Mouse (Mus musculus): ENCODE results near the gene Psme2.

The Psme2 gene

DNA sequence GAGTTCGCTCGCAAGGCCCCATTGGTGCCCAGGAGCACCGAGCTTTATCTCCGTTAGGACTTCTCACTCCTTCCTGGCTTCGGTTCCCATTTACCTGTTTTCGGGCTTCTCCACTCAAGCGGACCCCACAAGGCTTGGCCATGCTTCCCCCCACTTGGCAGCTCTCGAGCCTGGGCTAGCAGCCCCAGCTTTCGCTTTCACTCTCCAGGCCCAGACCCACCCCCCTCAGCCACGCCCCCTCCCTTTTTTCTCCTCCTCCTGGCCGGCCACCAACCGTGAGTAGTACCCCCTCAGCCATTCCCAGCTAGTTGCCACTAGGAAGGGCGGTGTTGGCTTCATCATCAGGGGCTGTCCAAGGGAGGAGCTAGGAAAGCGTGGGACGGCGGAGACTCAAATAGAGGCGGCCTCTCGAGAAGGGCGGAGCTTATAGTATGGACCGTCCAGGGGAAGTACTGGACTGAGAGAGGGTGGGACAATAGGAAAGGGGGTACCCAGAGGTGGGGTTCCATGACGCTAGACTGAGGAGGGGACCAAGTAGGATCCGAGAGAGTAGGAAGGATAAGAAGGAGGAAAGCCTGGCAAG, at the start of gene Psme2:
Gene Psme2 (minus strand): TSS at position 366 of the 583 bp plus-strand sequence.
- DNase-seq = peak; percentile 86

DNA sequence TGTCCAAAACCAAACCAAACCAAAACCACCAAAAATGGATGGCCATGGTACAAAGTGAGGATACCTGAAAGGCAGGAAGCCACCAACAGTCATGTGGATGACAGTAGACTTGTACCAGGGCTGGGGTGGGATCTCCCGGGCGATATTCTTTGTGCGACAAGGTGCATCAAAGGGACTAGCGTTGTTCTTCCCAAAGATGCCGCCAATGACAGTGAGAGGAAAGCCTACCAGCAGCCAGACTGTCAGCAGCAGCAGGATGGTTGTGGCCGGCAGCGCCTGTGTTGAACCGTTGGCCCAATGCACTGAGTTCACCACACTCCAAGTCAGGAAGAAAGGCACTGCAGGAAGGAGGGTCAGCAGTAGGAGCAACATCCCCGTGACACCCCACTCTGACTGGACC, 46.9 kb upstream of the Psme2 start, which contains the start of gene Gm49378:
Gene Gm49378 (minus strand): TSS at position 101 of the 400 bp plus-strand sequence.
- DNase-seq = no peak

DNA sequence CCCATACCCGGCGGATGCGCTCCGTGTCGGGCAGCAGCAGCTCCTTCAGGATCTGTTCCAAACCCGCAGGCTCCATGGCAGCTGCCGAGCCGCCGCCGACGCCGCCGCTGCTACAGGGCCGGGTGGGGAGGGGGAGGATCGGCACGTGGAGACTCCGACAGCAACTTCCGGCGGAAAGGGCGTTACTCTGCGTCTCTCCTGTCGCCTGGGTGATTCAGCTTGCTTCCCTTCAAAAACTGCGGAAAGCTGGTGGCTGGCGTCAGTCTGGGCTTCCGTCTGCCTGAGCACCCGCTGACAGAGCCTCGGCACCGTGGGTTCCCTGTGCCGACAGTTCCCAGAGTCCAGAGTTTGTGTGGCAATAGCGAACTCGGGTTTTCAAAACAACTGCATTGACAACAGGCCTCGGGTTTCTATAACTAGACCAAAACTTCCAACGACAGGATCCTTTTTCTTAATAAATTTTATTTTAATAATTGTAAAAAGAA, 44.7 kb upstream of the Psme2 start, which contains the start of gene Ipo4:
Gene Ipo4 (minus strand): TSS at position 435 of the 485 bp plus-strand sequence.
- peak; percentile 85 for DNase-seq

DNA sequence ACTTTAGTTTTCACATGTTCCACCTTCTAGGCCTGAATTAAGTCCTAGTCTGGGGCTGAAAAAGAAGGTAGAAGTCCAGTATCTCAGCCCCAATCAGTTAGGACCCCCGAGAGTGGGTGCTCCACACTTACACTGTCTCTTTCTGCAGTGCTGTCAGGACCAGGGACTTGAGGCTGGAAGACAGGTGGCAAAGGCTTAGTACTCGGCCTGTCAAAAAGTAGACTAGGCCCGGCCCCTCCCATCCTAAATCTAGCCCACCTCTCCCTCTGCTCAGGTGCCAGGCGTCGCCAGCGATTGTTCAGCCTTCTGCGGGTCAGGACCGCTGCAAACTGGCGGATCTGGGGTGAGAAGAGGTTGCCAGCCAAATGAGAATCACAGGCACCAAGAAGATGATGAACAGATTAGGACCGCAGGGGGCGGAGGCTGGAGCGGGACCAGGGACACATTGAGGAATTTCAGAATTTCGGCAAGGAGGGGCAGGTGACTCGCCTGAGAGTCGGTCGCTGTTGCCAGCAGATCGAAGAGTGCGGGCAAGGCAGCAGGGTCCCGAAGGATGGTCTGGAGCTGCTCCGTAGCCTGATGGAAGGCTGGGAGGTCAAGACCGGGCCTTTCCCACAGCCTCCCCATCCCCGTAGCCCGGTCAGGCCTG, 44.1 kb upstream of the Psme2 start:
- peak; percentile 32 for DNase-seq

DNA sequence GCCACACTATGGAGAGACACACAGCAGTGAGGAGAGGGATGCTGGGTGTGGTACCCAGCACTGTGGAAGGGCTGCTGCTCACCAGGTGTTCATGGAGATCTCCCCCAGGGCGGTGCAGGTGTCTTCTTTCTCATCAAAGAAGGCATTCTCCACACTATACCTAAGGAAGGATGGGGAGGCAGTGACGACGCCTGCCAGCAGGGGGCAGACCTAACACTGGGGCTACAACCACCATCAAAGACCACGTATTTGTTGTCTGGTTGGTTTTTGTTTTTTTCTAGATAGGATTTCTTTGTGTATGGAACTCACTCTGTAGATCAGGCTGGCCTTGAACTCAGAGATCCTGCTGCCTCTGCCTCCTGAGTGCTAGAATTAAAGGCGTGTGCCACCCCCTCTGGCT, 38.4 kb upstream of the Psme2 start:
- DNase-seq = peak; percentile 31

DNA sequence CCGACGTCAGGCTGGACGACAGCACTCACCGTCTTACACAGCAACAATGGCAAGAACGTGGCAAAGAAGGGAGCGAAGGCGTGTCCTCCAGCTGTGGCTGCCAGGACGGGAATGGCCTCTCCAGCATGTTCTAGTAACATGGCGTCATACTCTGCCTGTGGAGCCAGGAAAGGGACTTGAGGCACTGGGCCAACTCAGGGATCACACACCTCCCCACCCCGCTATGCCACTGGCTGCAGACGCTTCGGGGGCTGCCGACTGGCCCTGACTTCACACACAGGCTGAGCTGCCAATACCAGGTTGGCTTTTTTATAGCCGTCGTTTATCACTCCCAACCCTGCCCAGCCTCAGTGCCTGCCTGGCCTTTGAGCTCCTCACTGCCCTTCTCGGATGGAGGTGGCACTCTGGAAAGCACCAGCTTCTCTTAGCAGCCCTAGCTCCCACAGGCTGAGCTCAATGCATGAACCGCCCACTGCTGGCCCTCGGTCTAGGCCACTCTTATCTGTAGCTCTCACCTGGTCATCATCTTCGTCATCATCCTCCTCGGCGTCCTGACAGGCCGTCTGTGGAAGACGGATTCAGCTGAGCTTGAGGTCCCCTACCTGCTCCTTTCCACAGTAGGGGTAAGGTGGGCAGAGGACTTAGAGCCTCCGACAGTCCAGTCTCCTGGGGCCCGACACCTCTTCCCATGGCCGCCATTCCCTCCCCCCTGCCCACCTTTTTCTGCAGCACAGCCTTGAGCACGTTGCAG, 37.3 kb upstream of the Psme2 start:
- no peak for DNase-seq

DNA sequence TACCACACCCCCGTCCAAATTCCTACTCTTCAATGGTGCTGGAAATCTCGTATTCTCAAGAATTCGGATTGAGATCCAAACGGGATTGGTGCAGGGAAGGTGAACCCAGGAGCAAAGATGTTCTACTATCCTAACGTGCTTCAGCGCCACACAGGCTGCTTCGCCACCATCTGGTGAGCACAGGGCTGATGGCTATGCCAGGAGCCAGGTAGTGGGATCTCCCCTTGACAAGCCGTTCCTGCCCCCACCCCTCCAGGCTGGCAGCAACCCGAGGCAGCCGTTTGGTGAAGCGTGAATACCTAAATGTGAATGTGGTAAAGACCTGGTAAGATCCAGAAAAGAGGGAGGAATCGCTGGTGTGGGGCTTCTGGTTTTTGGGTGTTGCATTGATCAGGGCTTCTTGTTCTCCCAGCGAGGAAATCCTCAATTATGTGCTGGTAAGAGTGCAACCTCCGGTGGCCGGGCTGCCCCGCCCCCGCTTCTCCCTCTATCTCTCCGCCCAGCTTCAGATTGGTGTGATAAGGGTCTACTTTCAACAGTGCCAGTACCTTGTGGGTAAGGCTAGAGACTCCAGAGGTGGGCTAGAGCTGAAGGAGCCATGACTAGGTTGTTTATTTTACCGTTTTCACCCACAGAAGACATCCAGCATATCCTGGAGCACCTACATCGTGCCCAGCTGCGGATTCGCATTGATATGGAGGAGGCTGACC, 27.7 kb upstream of the Psme2 start:
- no peak for DNase-seq

DNA sequence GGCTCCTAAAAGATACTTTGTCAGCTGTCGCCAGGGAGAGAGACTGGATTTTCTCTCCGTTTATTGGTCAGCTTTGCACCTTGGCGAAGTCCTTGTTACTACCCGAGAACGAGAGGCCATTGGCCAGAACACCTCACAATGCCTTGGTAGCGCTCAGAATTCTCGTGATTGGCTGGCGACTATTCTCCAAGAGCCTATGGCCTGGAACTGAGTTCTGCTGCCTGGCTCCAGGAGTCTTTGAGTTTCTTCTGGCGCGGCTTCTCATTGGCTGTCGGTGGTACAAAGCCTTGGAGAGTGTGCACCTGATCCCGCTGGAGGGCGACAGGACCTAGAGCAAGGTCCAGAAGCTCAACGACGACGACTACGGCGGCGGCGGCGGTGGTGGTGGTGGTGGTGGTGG, 26.9 kb upstream of the Psme2 start, which contains the start of gene Rec8:
Gene Rec8 (plus strand): TSS at position 216 of the 400 bp plus-strand sequence.
- DNase-seq = no peak

DNA sequence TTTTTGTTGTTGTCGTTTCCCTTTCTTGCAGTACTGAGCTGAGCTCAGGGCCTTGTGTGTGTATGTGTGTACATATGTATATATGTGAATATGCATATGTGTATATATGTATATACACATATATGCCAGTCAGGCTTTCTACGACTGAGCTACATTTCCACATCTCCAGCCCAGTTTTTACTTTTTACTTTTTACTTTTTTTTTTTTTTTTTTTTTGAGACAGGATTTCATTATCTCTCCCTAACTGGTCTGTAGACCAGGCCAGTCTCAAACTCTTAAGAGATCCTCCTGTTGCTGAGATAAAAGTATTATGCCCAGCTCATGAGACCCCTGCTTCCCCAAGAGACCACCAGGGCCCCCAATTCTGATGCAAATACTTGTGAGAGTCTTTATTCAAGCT, 25.9 kb upstream of the Psme2 start:
- DNase-seq = no peak

DNA sequence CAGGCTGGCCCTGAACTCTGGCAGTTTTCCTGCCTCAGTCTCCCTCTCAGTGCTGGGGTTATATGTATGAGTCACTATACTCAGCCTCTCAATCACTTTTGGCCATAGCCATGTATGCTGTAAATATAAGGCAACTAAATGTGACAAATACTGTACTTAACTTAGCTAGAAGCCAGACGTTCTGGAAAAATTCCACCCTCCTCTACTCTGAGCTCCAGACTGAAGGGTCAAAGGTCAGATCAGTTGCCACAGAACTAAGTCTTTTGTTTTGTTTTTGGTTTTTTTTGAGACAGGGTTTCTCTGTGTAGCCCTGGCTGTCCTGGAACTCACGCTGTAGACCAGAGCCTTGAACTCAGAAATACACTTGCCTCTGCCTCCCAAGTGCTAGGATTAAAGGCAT, 25.0 kb upstream of the Psme2 start:
- DNase-seq = no peak

DNA sequence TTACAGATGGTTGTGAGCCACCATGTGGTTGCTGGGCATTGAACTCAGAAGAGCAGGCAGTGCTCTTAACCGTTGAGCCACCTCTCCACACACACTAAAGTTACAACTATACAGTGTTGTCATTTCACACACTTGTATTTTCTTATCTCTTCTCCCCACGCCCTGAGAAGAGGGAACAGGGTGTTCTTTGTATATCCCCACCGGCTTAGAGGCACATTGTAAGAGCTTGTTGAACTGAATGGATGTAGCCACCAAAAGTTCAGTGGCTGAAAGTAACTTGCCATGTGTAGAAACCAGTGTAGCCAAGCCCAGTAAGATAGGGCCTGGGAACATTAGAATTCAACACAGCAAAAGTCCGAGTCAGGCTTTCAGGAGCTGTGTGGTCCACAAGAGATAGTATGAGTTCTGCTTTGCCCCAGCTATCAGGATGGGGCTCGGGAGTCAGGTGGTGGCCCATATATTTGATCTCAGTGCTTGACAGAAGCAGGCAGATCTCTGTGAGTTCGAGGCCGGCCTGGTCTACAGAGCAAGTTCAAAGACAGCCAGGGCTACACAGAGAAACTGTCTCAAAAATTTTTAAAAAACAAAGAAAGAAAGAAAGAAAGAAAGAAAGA, 23.8 kb upstream of the Psme2 start:
- no peak for DNase-seq

DNA sequence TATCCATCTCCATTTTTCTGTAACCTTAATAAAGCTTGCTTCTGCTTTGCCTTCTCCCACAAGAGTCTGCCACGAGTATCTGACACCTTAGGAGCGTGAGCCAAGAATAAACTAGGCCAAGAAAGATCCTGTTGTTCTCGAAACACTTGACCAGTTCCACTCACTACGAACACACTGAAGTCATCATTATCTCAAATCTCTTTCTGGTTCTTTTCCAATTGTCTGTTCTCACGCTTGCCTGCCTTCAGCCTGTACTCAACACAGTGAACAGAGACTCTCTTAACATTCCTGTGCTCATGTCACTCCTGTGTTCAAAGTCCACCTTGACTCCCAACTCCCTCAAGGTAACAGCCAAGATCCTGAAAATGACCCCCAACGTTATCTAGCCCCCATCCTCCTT, 22.4 kb upstream of the Psme2 start:
- no peak for DNase-seq

DNA sequence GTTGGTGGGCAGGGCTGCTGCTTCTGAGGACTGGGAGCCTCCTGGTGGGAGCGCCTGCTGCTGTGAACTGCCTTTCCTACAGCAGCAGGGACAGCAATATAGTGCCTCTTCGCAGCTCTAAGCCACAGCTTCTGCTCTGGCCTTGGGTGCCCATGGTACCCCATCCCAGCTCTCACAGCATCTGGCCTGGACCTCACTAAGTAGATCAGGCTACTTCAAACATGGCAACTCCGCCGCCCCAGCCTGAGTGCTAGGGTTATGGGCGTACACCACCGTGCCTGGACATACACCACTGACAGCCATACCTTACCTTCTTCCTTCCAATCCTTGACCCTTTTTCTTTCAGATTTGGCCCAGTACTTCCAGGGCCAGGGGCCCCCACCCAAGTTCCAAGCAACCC, 17.4 kb upstream of the Psme2 start:
- DNase-seq = no peak

DNA sequence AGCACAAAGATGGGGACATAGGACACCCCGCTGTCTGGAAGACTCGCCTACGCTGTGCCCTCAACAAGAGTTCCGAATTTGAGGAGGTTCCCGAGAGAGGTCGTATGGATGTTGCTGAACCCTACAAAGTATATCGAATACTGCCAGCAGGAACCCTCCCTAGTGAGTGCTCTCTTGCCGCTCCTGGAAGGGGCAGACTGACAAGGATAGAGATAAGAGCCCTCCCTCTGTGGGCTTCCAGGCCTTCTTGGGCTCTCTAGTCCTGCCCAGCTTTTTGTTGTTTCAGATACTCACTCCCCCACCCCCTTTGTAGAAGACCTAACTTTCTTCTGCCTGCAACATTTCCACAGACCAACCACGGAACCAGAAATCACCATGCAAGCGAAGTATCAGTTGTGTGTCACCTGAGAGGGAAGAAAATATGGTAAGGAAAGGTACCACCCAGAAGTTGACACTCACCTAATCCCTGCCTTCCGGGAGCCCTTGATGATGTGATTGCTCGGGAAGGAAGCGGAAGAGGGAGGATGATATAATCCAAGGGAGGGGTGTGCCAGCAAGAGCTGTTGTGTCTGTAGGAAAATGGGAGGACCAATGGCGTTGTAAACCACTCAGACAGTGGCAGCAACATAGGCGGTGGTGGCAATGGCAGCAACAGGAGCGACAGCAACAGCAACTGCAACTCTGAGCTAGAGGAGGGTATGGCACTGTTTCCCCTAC, 15.0 kb upstream of the Psme2 start:
- DNase-seq = no peak

DNA sequence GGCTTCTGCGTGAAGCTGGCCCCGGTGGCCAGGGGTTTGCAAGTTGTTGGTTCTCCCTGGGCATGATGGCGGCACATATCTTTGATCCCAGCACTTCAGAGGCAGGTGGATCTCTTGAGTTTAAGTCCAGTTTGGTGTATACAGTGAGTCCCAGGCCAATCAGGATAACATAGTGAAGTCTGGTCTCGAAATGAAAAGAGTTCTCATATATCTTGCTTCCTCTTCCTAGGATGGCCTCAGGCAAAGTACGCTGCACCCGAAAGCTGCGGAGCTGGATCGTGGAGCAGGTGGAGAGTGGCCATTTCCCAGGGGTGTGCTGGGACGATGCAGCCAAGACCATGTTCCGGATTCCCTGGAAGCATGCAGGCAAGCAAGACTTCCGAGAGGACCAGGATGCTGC, 13.9 kb upstream of the Psme2 start:
- no peak for DNase-seq

DNA sequence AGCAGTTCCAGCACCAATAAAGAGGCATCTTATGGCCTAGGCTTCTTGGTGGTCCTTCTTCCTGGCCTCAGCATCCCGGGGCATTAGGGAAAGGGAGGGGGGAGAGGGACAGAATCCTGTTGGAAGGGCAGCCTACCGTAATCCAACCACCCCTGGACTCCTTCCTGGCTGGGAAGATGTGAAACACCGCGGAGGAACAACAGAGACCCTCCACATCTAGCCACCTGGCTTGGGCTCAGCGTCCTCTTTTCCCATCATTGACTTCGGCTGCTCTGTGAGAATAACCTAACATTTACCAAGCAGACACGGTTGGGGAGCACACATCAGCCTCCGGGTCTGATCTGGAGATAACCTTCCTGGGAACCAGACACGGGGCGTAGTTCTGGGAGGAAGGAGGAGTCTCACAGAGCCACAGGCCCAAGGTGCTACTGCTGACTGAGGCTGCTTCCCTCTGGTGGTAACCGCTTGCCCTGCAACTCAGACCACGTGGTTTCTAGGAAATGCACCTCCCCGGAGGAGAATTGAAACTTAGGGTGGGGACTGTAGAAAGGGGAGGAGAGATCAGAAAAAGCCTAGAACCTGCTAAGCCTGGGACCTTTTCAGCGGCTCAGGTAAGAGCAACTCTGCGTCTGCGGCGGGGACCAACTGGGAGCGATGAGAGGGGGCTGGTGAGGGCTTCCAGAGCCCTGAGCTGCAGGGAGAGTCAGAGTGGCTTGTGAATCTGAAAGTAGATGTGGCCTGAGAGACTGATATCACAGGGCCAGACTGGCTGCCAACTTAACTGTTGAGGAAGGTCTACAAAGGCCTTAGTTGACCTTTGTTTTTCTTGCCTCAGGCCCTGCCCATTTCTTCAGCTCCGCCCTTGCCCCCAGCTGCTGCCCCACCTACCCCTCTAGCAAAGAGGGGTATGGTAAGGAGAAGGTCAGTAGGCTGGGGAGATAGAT, 13.0 kb upstream of the Psme2 start:
- DNase-seq = peak; percentile 79

DNA sequence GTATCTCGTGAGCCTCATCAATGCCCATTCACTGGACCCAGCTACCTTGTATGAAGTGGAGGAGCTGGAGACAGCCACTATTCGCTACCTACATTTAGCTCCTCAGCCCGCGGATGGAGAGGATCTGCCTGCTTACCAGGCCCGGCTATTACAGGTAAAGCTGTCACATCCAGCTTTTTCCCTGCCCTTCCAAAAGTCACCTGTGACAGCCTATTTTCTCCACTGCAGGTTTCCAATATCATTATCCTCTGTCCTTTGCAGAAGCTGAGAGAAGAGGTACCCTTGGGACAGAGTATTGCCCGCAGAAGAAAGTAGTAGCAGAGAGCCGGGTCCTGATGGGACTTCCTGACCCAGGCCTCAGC, 12.3 kb upstream of the Psme2 start, which contains the start of gene Irf9:
Gene Irf9 (plus strand): TSS at position 301 of the 362 bp plus-strand sequence.
- DNase-seq = no peak

DNA sequence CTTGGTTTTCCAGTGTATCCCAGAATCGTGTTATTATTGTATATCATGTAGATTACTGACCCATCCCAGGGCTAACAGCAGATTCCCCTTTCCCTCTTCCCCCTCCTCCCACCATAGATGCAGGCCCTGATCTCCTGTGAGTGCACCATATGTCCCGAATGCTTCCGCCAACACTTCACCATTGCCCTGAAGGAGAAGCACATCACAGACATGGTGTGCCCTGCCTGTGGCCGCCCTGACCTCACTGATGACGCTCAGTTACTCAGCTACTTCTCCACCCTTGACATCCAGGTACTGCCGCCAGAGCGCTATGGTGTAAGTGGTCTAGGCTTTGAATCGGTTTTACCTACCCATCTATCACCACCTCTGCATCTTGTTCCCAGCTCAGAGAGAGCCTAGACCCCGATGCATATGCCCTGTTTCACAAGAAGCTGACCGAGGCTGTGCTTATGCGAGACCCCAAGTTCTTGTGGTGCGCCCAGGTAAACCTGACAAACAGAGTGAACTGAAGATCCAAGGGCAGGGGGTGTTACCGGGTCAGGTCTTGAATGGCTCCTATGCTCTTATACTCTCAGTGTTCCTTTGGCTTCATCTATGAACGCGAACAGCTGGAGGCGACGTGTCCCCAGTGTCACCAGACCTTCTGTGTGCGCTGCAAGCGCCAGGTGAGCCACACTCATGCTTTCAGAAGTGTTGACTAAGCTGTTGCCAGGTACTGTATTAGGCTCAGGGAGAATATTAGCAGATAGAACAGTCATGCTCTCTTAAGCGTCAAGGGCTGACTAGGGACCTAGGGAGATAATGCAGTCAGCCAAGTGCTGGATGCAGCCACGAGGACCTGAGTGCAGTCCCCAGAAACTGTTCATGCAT, 7.8 kb upstream of the Psme2 start:
- no peak for DNase-seq

DNA sequence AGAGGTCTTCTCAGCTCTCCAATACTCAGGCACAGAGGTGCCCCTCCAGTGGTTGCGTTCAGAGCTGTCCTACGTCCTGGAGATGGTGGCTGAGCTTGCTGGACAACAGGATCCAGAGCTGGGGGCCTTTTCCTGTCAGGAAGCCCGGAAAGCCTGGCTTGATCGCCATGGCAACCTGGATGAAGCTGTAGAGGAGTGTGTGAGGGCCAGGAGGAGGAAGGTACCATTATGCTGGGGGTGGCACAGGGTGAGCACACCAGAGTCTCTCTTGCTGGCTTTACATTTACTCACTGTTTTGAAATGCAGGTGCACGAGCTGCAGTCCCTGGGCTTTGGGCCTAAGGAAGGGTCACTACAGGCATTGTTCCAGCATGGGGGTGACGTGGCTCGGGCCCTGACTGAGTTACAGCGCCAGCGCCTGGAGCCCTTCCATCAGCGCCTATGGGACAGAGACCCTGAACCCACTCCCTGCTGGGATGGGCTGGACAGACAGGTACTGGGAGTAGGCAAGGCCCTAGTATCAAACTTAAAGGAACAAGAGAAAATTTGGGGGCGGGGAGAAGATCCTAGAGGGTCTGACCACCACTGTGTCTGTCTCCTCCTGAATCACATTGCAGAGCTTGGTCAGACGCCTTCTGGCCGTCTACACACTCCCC, 5.2 kb upstream of the Psme2 start:
- DNase-seq = peak; percentile 42
